Comparison of ENCODE assay signal across 8 mouse cellular contexts in the genomic region with DNA sequence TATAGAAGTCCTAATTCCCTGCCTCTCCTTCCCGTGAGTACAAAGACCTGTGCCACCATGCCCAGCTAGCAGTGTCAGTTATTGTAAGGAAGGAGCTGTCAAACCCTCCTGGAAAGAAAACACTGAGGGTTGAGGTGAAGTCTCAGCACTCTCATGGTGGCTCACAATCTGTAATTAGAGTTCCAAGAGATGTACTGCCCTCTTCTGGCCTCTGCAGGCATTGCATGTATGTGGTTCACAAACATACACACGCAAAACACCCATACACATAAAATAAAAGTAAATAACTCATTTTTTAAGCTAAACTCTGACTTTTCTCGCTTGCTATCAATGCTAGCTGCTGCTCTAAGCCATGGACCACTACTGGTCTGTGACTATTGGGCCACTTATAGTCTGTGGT. TPM values are rescaled to one million over a fixed set of nuclear protein-coding genes. Genes with fewer than 3 reads are reported as not detected.
A peak's percentile ranks its signal among the peaks of the same experiment; 100 is the strongest.
DNase-seq lines count a peak whose midpoint lies in the region; ATAC-seq and TF ChIP-seq lines count a peak whose summit lies in the region.

No protein-coding gene starts in this region.

- TF ChIP-seq CTCF in kidney, postnatal 0 days (IDR thresholded peaks at IDR 0.05; ENCODE audit: low read depth), result peak; percentile 76
- TF ChIP-seq CTCF in ES-Bruce4 (IDR thresholded peaks at IDR 0.05; ENCODE audit: low read depth, low read length), result peak; percentile 5

- H3K27me3 ChIP-seq in kidney, postnatal 0 days (ENCODE audit: insufficient read depth, low read length), result no peaks in the 10 kb centered on the region
- H3K27me3 ChIP-seq in ES-Bruce4 (ENCODE audit: control insufficient read depth, insufficient read depth, low read length, poor library complexity, severe bottlenecking), result no peaks in the 10 kb centered on the region
- H3K27me3 ChIP-seq in forebrain, embryonic 16.5 days (replicated peaks; ENCODE audit: control insufficient read depth, insufficient read depth, low read length), result no peaks in the 10 kb centered on the region

- no peak for TF ChIP-seq EP300 in ES-Bruce4 (IDR thresholded peaks at IDR 0.05; ENCODE audit: insufficient read depth, low read depth, low read length)

- H3K36me3 ChIP-seq in kidney, postnatal 0 days (ENCODE audit: insufficient read depth, low read length), result no peaks in the 10 kb centered on the region
- H3K36me3 ChIP-seq in ES-Bruce4 (ENCODE audit: control insufficient read depth, insufficient read depth, low read length, poor library complexity, severe bottlenecking), result peaks cover 10% of the 10 kb centered on the region
- no peaks in the 10 kb centered on the region; the same call in 1 of the 2 replicates for H3K36me3 ChIP-seq in forebrain, embryonic 16.5 days (ENCODE audit: control insufficient read depth, insufficient read depth)

- no peak overlapping the region for H3K4me2 ChIP-seq in kidney, postnatal 0 days (ENCODE audit: low read length)
- no peak overlapping the region for H3K4me2 ChIP-seq in forebrain, embryonic 16.5 days (ENCODE audit: low read length)

- H3K27ac ChIP-seq in kidney, postnatal 0 days, result no peak overlapping the region
- no peak overlapping the region for H3K27ac ChIP-seq in ES-Bruce4 (ENCODE audit: insufficient read depth, low read length)
- peak overlapping the region; percentile 73 for H3K27ac ChIP-seq in forebrain, embryonic 16.5 days (ENCODE audit: low read length)

- TF ChIP-seq POLR2A in ES-Bruce4 (IDR thresholded peaks at IDR 0.05; ENCODE audit: insufficient read depth, low read length), result no peak

- no peak overlapping the region for H3K9ac ChIP-seq in kidney, postnatal 0 days (ENCODE audit: low read depth, low read length)
- no peak overlapping the region for H3K9ac ChIP-seq in ES-Bruce4 (ENCODE audit: low read depth, poor library complexity, severe bottlenecking)
- no peak overlapping the region for H3K9ac ChIP-seq in forebrain, embryonic 16.5 days (replicated peaks; ENCODE audit: low read depth, low read length)

- WGBS in kidney, postnatal 0 days, result 60% methylated on average over 3 of the region's 3 CpGs
- 53% methylated on average over 3 of the region's 3 CpGs for WGBS in forebrain, embryonic 16.5 days

- H3K4me3 ChIP-seq in kidney, postnatal 0 days (replicated peaks; ENCODE audit: low read depth, low read length), result no peak overlapping the region
- no peak overlapping the region for H3K4me3 ChIP-seq in ES-Bruce4 (ENCODE audit: low read depth, low read length)
- H3K4me3 ChIP-seq in forebrain, embryonic 16.5 days (replicated peaks; ENCODE audit: low read length), result no peak overlapping the region

- ATAC-seq in kidney, postnatal 0 days (replicated peaks; ENCODE audit: low FRiP score, low read depth), result no peak
- peak; percentile 49; the same call in 1 of the 2 replicates for ATAC-seq in forebrain, embryonic 16.5 days

- DNase-seq in kidney, postnatal 0 days (ENCODE audit: low spot score), result no peak
- no peak for DNase-seq in kidney, adult 11 months
- peak; percentile 66 for DNase-seq in adrenal gland, postnatal 10 days
- peak; percentile 39 for DNase-seq in lung, postnatal 10 days
- DNase-seq in thymus, postnatal 14 days, result peak; percentile 58
- no peak for DNase-seq in urinary bladder, postnatal 4 days (ENCODE audit: low spot score in 2 of 2)

- H3K9me3 ChIP-seq in kidney, postnatal 0 days (replicated peaks; ENCODE audit: low read length), result no peaks in the 10 kb centered on the region
- no peaks in the 10 kb centered on the region for H3K9me3 ChIP-seq in ES-Bruce4 (replicated peaks; ENCODE audit: control insufficient read depth, insufficient read depth, low read length, poor library complexity, severe bottlenecking)
- H3K9me3 ChIP-seq in forebrain, embryonic 16.5 days (ENCODE audit: control insufficient read depth, low read length), result no peaks in the 10 kb centered on the region

- H3K4me1 ChIP-seq in kidney, postnatal 0 days (replicated peaks; ENCODE audit: insufficient read depth, low read length), result no peaks in the 10 kb centered on the region
- H3K4me1 ChIP-seq in ES-Bruce4 (ENCODE audit: control insufficient read depth, insufficient read depth, low read length), result no peaks in the 10 kb centered on the region
- peaks cover 2% of the 10 kb centered on the region; the same call in 1 of the 2 replicates for H3K4me1 ChIP-seq in forebrain, embryonic 16.5 days (replicated peaks; ENCODE audit: control insufficient read depth, insufficient read depth, low read length)

RNA-seq across cellular contexts. Expression of gene Sec61a2, which starts 11.4 kb away (rescaled TPM):
- polyA plus RNA-seq in kidney, postnatal 0 days (2015; fragmentation: Nextera tagmentation; extraction: Ambion mirVana), result 36.6 and 43.2 TPM in 2 replicates
- 103 and 106 TPM in 2 replicates for polyA plus RNA-seq in ES-Bruce4 (2011; ENCODE audit: insufficient read depth, insufficient read length, low read depth, missing spikeins)
- total RNA-seq in adrenal gland, postnatal 10 days (2021), result 10 to 100 TPM; 34.3 to 56.1 TPM
- 94.8 and 112 TPM in 2 replicates for polyA plus RNA-seq in forebrain, embryonic 16.5 days (2015; fragmentation: Nextera tagmentation; extraction: Ambion mirVana)

RNA-seq across cellular contexts. Expression of gene Dhtkd1, which starts 36.0 kb away (rescaled TPM):
- polyA plus RNA-seq in kidney, postnatal 0 days (2015; fragmentation: Nextera tagmentation; extraction: Ambion mirVana), result 1.8 and 2.2 TPM in 2 replicates
- polyA plus RNA-seq in ES-Bruce4 (2011; ENCODE audit: insufficient read depth, insufficient read length, low read depth, missing spikeins), result 13.9 and 17.0 TPM in 2 replicates
- total RNA-seq in adrenal gland, postnatal 10 days (2021), result 10 to 100 TPM; 10.6 to 13.2 TPM
- 4.8 and 7.6 TPM in 2 replicates for polyA plus RNA-seq in forebrain, embryonic 16.5 days (2015; fragmentation: Nextera tagmentation; extraction: Ambion mirVana)

RNA-seq across cellular contexts. Expression of gene Gm13199, which starts 43.9 kb away (rescaled TPM):
- 0.75 and 0.98 TPM in 2 replicates for polyA plus RNA-seq in kidney, postnatal 0 days (2015; fragmentation: Nextera tagmentation; extraction: Ambion mirVana)
- polyA plus RNA-seq in ES-Bruce4 (2011; ENCODE audit: insufficient read depth, insufficient read length, low read depth, missing spikeins), result 1.0 and 2.1 TPM in 2 replicates
- 1 to 10 TPM in 1 of 2 experiments, not detected in 1; 2.1 TPM for total RNA-seq in adrenal gland, postnatal 10 days (2021)
- polyA plus RNA-seq in forebrain, embryonic 16.5 days (2015; fragmentation: Nextera tagmentation; extraction: Ambion mirVana), result 1.4 and 1.9 TPM in 2 replicates

RNA-seq across cellular contexts. Expression of gene Upf2, which starts 44.6 kb away (rescaled TPM):
- polyA plus RNA-seq in kidney, postnatal 0 days (2015; fragmentation: Nextera tagmentation; extraction: Ambion mirVana), result 7.3 and 8.0 TPM in 2 replicates
- polyA plus RNA-seq in ES-Bruce4 (2011; ENCODE audit: insufficient read depth, insufficient read length, low read depth, missing spikeins), result 44.4 and 47.9 TPM in 2 replicates
- total RNA-seq in adrenal gland, postnatal 10 days (2021), result 10 to 100 TPM; 18.6 to 21.5 TPM
- polyA plus RNA-seq in forebrain, embryonic 16.5 days (2015; fragmentation: Nextera tagmentation; extraction: Ambion mirVana), result 8.9 and 9.4 TPM in 2 replicates

Comparison
In these comparisons a context has a peak if more than half of its experiments do, and no peak if none do; other contexts are left out.
1. DNase-seq: peak in adrenal gland, postnatal 10 days (single experiment), lung, postnatal 10 days (single experiment) and thymus, postnatal 14 days (single experiment); none in kidney, postnatal 0 days (single experiment), kidney, adult 11 months (single experiment) and urinary bladder, postnatal 4 days (0 of 2).